Mouse (Mus musculus): ENCODE results near the gene Vars. TPM values are rescaled to one million over a fixed set of nuclear protein-coding genes. Genes with fewer than 3 reads are reported as not detected.
"Not testable (repeated sequence)": the region's sequence is repeated elsewhere in the genome, so short reads cannot be mapped to it uniquely, and the experiment has no call there.

The Vars gene
- polyA plus RNA-seq, 1 experiment from 2014 or later = 171 TPM

GRCm38 (mm10) chr17:35005902-35006301 lies 5.1 kb downstream of the Vars start:
- peaks cover 70% of the 10 kb centered on the region for H3K36me3 ChIP-seq
- not testable (repeated sequence) for H3K27me3 ChIP-seq

GRCm38 (mm10) chr17:35007387-35007991 lies 6.7 kb downstream of the Vars start:
- 95% methylated on average over 7 of the region's 7 CpGs for WGBS
- H3K36me3 ChIP-seq = peaks cover 86% of the 10 kb centered on the region
- H3K27me3 ChIP-seq = no peaks in the 10 kb centered on the region
- H3K4me3 ChIP-seq (replicated peaks) = no peak overlapping the region
- H3K4me1 ChIP-seq (replicated peaks) = peaks cover 11% of the 10 kb centered on the region
- no peak overlapping the region for H3K4me2 ChIP-seq
- no peak for ATAC-seq (ENCODE audit: insufficient number of reproducible peaks, insufficient read depth, low FRiP score, low TSS enrichment, low read depth)
- no peak overlapping the region for H3K9ac ChIP-seq (replicated peaks)
- no peaks in the 10 kb centered on the region for H3K9me3 ChIP-seq
- H3K27ac ChIP-seq = no peak overlapping the region

More at GRCm38 (mm10) chr17:35005902-35006301, 5.1 kb downstream of the Vars start:
- not testable (repeated sequence) for H3K4me3 ChIP-seq (replicated peaks); ATAC-seq (ENCODE audit: insufficient number of reproducible peaks, insufficient read depth, low FRiP score, low TSS enrichment, low read depth); H3K9me3 ChIP-seq; H3K4me2 ChIP-seq; H3K27ac ChIP-seq; H3K9ac ChIP-seq (replicated peaks)
- H3K4me1 ChIP-seq (replicated peaks) = peaks cover 17% of the 10 kb centered on the region
- 97% methylated on average over 4 of the region's 5 CpGs for WGBS

- Histone ChIP-seq H3K4me1 (replicated peaks) (no peaks in the 10 kb centered on the region), H3K4me2 (no peak overlapping the region), H3K27me3 (no peaks in the 10 kb centered on the region), H3K4me3 (replicated peaks) (no peak overlapping the region), H3K9ac (replicated peaks) (no peak overlapping the region), H3K9me3 (no peaks in the 10 kb centered on the region), H3K27ac (no peak overlapping the region), H3K36me3 (peaks cover 98% of the 10 kb centered on the region)
- no peak for ATAC-seq (ENCODE audit: insufficient number of reproducible peaks, insufficient read depth, low FRiP score, low TSS enrichment, low read depth)
- 93% methylated on average over 7 of the region's 7 CpGs for WGBS
These were observed 8.8 kb downstream of the Vars start for GRCm38 (mm10) chr17:35009586-35009985.

- H3K27me3 ChIP-seq = no peaks in the 10 kb centered on the region
- WGBS = 91% methylated on average over 8 of the region's 8 CpGs
- 0 out of 2 replicates have a peak overlapping the region, but pooled peaks have one; percentile 8 for H3K9ac ChIP-seq (replicated peaks)
- peaks cover 100% of the 10 kb centered on the region for H3K36me3 ChIP-seq
- no peak overlapping the region for H3K4me3 ChIP-seq (replicated peaks)
- no peak for ATAC-seq (ENCODE audit: insufficient number of reproducible peaks, insufficient read depth, low FRiP score, low TSS enrichment, low read depth)
- H3K4me2 ChIP-seq = no peak overlapping the region
- no peaks in the 10 kb centered on the region for H3K9me3 ChIP-seq
- H3K4me1 ChIP-seq (replicated peaks) = no peaks in the 10 kb centered on the region
- H3K27ac ChIP-seq = no peak overlapping the region
These were observed 10.7 kb downstream of the Vars start for GRCm38 (mm10) chr17:35011440-35011839.

GRCm38 (mm10) chr17:35012430-35012829 lies 11.6 kb downstream of the Vars start:
- ATAC-seq (ENCODE audit: insufficient number of reproducible peaks, insufficient read depth, low FRiP score, low TSS enrichment, low read depth) = no peak
- Histone ChIP-seq H3K4me1 (replicated peaks) (no peaks in the 10 kb centered on the region), H3K9me3 (no peaks in the 10 kb centered on the region), H3K27me3 (no peaks in the 10 kb centered on the region), H3K4me3 (replicated peaks) (no peak overlapping the region), H3K36me3 (peaks cover 99% of the 10 kb centered on the region), H3K9ac (replicated peaks) (no peak overlapping the region), H3K4me2 (no peak overlapping the region), H3K27ac (no peak overlapping the region)
- 84% methylated on average over 13 of the region's 13 CpGs for WGBS

GRCm38 (mm10) chr17:35013221-35013620 lies 12.4 kb downstream of the Vars start:
- H3K9me3 ChIP-seq = no peaks in the 10 kb centered on the region
- no peaks in the 10 kb centered on the region for H3K27me3 ChIP-seq
- no peak overlapping the region for H3K4me3 ChIP-seq (replicated peaks)
- ATAC-seq (ENCODE audit: insufficient number of reproducible peaks, insufficient read depth, low FRiP score, low TSS enrichment, low read depth) = no peak
- WGBS = 85% methylated on average over 6 of the region's 6 CpGs
- no peak overlapping the region for H3K4me2 ChIP-seq
- no peaks in the 10 kb centered on the region for H3K4me1 ChIP-seq (replicated peaks)
- peaks cover 91% of the 10 kb centered on the region for H3K36me3 ChIP-seq
- no peak overlapping the region for H3K9ac ChIP-seq (replicated peaks)
- H3K27ac ChIP-seq = no peak overlapping the region

GRCm38 (mm10) chr17:35015296-35015695 lies 14.5 kb downstream of the Vars start:
- no peak overlapping the region for H3K27ac ChIP-seq
- peaks cover 70% of the 10 kb centered on the region for H3K36me3 ChIP-seq
- no peak overlapping the region for H3K4me3 ChIP-seq (replicated peaks)
- no peak overlapping the region for H3K4me2 ChIP-seq
- H3K9ac ChIP-seq (replicated peaks) = no peak overlapping the region
- no peak for ATAC-seq (ENCODE audit: insufficient number of reproducible peaks, insufficient read depth, low FRiP score, low TSS enrichment, low read depth)
- no peaks in the 10 kb centered on the region for H3K4me1 ChIP-seq (replicated peaks)
- H3K27me3 ChIP-seq = no peaks in the 10 kb centered on the region
- no peaks in the 10 kb centered on the region for H3K9me3 ChIP-seq
- 93% methylated on average over 16 of the region's 16 CpGs for WGBS

GRCm38 (mm10) chr17:35016376-35016775 lies 15.6 kb downstream of the Vars start, which contains the start of gene Vwa7:
Gene Vwa7 (plus strand): TSS chr17:35016579.
- H3K4me3 ChIP-seq (replicated peaks) = no peak within 1 kb of the TSS
- no peak within 1 kb of the TSS for H3K27ac ChIP-seq

GRCm38 (mm10) chr17:35016791-35017705 lies 16.3 kb downstream of the Vars start:
- H3K27ac ChIP-seq = no peak overlapping the region
- no peak for ATAC-seq (ENCODE audit: insufficient number of reproducible peaks, insufficient read depth, low FRiP score, low TSS enrichment, low read depth)
- 81% methylated on average over 10 of the region's 10 CpGs for WGBS
- no peaks in the 10 kb centered on the region for H3K27me3 ChIP-seq
- no peak overlapping the region for H3K9ac ChIP-seq (replicated peaks)
- no peak overlapping the region for H3K4me3 ChIP-seq (replicated peaks)
- no peaks in the 10 kb centered on the region for H3K9me3 ChIP-seq
- H3K4me2 ChIP-seq = no peak overlapping the region
- H3K4me1 ChIP-seq (replicated peaks) = peaks cover 9% of the 10 kb centered on the region
- peaks cover 52% of the 10 kb centered on the region for H3K36me3 ChIP-seq

More at GRCm38 (mm10) chr17:35016376-35016775, 15.6 kb downstream of the Vars start, which contains the start of gene Vwa7:
- WGBS = 74% methylated on average over 12 of the region's 12 CpGs
- Histone ChIP-seq H3K9ac (replicated peaks) (no peak within 1 kb of the TSS), H3K4me2 (no peak within 1 kb of the TSS), H3K4me1 (replicated peaks) (peaks cover 6% of the 10 kb centered on the region), H3K36me3 (peaks cover 59% of the 10 kb centered on the region), H3K27me3 (no peaks in the 10 kb centered on the region), H3K9me3 (no peaks in the 10 kb centered on the region)
- ATAC-seq (ENCODE audit: insufficient number of reproducible peaks, insufficient read depth, low FRiP score, low TSS enrichment, low read depth) = no peak

GRCm38 (mm10) chr17:35017706-35018030 lies 16.9 kb downstream of the Vars start:
- ATAC-seq (ENCODE audit: insufficient number of reproducible peaks, insufficient read depth, low FRiP score, low TSS enrichment, low read depth) = no peak
- H3K4me2 ChIP-seq = no peak overlapping the region
- no peaks in the 10 kb centered on the region for H3K27me3 ChIP-seq
- H3K36me3 ChIP-seq = peaks cover 46% of the 10 kb centered on the region
- no peak overlapping the region for H3K4me3 ChIP-seq (replicated peaks)
- no peak overlapping the region for H3K27ac ChIP-seq
- H3K9ac ChIP-seq (replicated peaks) = no peak overlapping the region
- peaks cover 9% of the 10 kb centered on the region for H3K4me1 ChIP-seq (replicated peaks)
- WGBS = 70% methylated on average over 14 of the region's 14 CpGs
- H3K9me3 ChIP-seq = no peaks in the 10 kb centered on the region

- no peak overlapping the region for H3K9ac ChIP-seq (replicated peaks)
- WGBS = 81% methylated on average over 3 of the region's 3 CpGs
- ATAC-seq (ENCODE audit: insufficient number of reproducible peaks, insufficient read depth, low FRiP score, low TSS enrichment, low read depth) = no peak
- H3K9me3 ChIP-seq = no peaks in the 10 kb centered on the region
- no peak overlapping the region for H3K27ac ChIP-seq
- H3K36me3 ChIP-seq = peaks cover 41% of the 10 kb centered on the region
- no peak overlapping the region for H3K4me2 ChIP-seq
- H3K27me3 ChIP-seq = no peaks in the 10 kb centered on the region
- H3K4me1 ChIP-seq (replicated peaks) = peaks cover 9% of the 10 kb centered on the region
- H3K4me3 ChIP-seq (replicated peaks) = no peak overlapping the region
These were observed 17.4 kb downstream of the Vars start for GRCm38 (mm10) chr17:35018171-35018570.

Measured in limb, embryonic 12.5 days (tissue).